Mouse (Mus musculus): Measurements from ENCODE around the gene Trap1a.

DNA sequence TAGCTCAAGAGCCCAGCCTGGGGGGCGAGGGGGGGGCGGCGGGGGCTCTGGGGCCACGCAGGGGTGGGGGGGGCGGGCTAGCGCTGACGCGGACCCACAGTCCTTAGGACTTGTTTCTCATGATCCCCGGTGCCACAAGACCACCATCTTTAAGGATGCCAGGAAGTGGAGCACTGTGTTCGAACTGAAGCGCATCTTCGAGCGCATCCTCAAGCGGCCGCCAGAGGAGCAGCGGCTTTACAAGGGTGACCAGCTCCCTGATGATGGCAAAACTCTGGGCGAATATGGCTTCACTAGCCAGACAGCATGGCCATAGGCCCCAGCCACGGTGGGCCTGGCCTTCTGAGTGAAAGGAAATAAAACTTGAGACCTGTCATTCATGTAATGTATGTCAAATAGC is 24.9 kb downstream of the Trap1a start:
- no peak for TF ChIP-seq POLR2A (IDR thresholded peaks at IDR 0.05; ENCODE audit: low read depth, low read length)
- TF ChIP-seq CTCF (IDR thresholded peaks at IDR 0.05; ENCODE audit: extremely low read depth, insufficient read depth, insufficient read length, insufficient replicate concordance) = no peak

Data from spleen, adult 2 months (tissue).